14 mouse cellular contexts compared by ENCODE assay signal in the genomic region with DNA sequence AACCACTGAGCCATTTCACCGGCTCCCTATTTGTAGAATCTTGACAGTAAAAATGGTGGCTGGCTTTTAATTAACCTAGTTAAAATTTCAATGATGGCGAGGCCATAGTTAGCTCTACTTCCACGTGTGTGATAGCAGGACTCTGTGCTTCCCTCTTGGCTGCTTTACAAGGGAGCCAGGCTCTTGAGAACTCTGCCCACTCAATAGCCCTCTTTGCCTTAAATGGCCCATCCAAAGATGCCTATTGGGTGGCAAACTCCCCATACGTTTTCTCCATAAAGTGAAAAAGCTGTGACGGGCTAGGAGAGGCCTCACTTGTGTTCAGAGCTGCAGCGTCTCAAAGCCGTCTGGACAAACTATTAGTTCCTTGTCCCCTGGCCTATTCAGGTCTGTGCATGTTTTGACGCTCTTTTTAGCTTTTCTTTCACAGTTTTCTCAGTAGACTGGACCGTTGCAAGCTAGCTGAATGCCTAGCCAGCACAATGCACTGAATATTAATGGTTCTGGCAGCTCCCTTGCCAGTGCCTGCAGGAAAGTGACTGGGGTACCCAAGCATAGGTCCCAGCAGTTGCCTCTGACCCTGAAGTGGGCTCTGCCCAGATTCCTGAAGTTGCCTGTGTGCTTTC.
DNase-seq lines count a peak whose midpoint lies in the region; ATAC-seq and TF ChIP-seq lines count a peak whose summit lies in the region.
"Had no signal": no experiment of that assay in that cellular context is flagged by ENCODE, and none has a peak within 500 bp of the region (broad histone marks: within the 10 kb centered on the region; RNA-seq: fewer than 3 reads in every experiment).

No protein-coding gene starts in this region.

- H3K27ac ChIP-seq in forebrain, embryonic 12.5 days, result 0 out of 2 replicates have a peak overlapping the region, but pooled peaks have one; percentile 25
- H3K27ac ChIP-seq in forebrain, postnatal 0 days (ENCODE audit: low read depth, low read length), result no peak overlapping the region
- H3K27ac ChIP-seq in midbrain, embryonic 10.5 days (replicated peaks), result peak overlapping the region; percentile 46; the same call in 1 of the 2 replicates
- peak overlapping the region; percentile 61 for H3K27ac ChIP-seq in neural tube, embryonic 13.5 days (replicated peaks)
- H3K27ac ChIP-seq: heart, embryonic 15.5 days; limb, embryonic 13.5 days had no signal

- peaks cover 17% of the 10 kb centered on the region for H3K4me1 ChIP-seq in forebrain, embryonic 12.5 days
- H3K4me1 ChIP-seq in forebrain, postnatal 0 days (ENCODE audit: insufficient read depth), result no peaks in the 10 kb centered on the region
- peaks cover 33% of the 10 kb centered on the region for H3K4me1 ChIP-seq in midbrain, embryonic 10.5 days
- peaks cover 36% of the 10 kb centered on the region for H3K4me1 ChIP-seq in neural tube, embryonic 13.5 days (replicated peaks)
- H3K4me1 ChIP-seq: heart, embryonic 15.5 days had no signal

- peaks cover 76% of the 10 kb centered on the region for H3K27me3 ChIP-seq in forebrain, embryonic 12.5 days
- no peaks in the 10 kb centered on the region for H3K27me3 ChIP-seq in forebrain, postnatal 0 days (ENCODE audit: insufficient read depth, low read length)
- H3K27me3 ChIP-seq in midbrain, embryonic 10.5 days (ENCODE audit: low read depth, poor library complexity, severe bottlenecking), result no peaks in the 10 kb centered on the region; the same call in 1 of the 2 replicates
- no peaks in the 10 kb centered on the region for H3K27me3 ChIP-seq in neural tube, embryonic 13.5 days
- H3K27me3 ChIP-seq: heart, embryonic 15.5 days; limb, embryonic 13.5 days had no signal

- H3K9ac ChIP-seq in forebrain, embryonic 12.5 days, result no peak overlapping the region
- no peak overlapping the region for H3K9ac ChIP-seq in forebrain, postnatal 0 days
- H3K9ac ChIP-seq in neural tube, embryonic 13.5 days, result no peak overlapping the region
- H3K9ac ChIP-seq: heart, embryonic 15.5 days; limb, embryonic 13.5 days had no signal

- H3K36me3 ChIP-seq in forebrain, embryonic 12.5 days (replicated peaks), result no peaks in the 10 kb centered on the region
- no peaks in the 10 kb centered on the region for H3K36me3 ChIP-seq in forebrain, postnatal 0 days (ENCODE audit: insufficient read depth)
- no peaks in the 10 kb centered on the region for H3K36me3 ChIP-seq in midbrain, embryonic 10.5 days
- H3K36me3 ChIP-seq in neural tube, embryonic 13.5 days, result no peaks in the 10 kb centered on the region
- H3K36me3 ChIP-seq: G1E; heart, embryonic 15.5 days; limb, embryonic 13.5 days had no signal

- 24% methylated on average over 9 of the region's 9 CpGs for WGBS in forebrain, embryonic 12.5 days
- 17% methylated on average over 9 of the region's 9 CpGs for WGBS in forebrain, postnatal 0 days
- 61% methylated on average over 9 of the region's 9 CpGs for WGBS in midbrain, embryonic 10.5 days
- 29% methylated on average over 9 of the region's 9 CpGs for WGBS in neural tube, embryonic 13.5 days

- DNase-seq in forebrain, postnatal 0 days, result no peak
- no peak for DNase-seq in midbrain, embryonic 10.5 days (ENCODE audit: low spot score)
- DNase-seq in thymus, postnatal 36 days, result no peak
- no peak for DNase-seq in left cerebral cortex, adult 9 months (ENCODE audit: low spot score in 2 of 2)
- DNase-seq in ovary, postnatal 14 days (ENCODE audit: low spot score), result no peak
- DNase-seq: cerebellum, adult 11-12 months; kidney, adult 8-10 months; kidney, postnatal 4 days; lung, postnatal 4 days had no signal

- ATAC-seq in forebrain, embryonic 12.5 days (ENCODE audit: low FRiP score), result peak; percentile 90; the same call in 1 of the 2 replicates
- peak; percentile 42; the same call in 1 of the 2 replicates for ATAC-seq in forebrain, postnatal 0 days
- ATAC-seq in neural tube, embryonic 13.5 days (ENCODE audit: low read depth), result peak; percentile 64

- no peaks in the 10 kb centered on the region for H3K9me3 ChIP-seq in forebrain, embryonic 12.5 days
- H3K9me3 ChIP-seq in forebrain, postnatal 0 days (ENCODE audit: low read length), result no peaks in the 10 kb centered on the region
- H3K9me3 ChIP-seq in midbrain, embryonic 10.5 days (replicated peaks), result no peaks in the 10 kb centered on the region
- no peaks in the 10 kb centered on the region for H3K9me3 ChIP-seq in neural tube, embryonic 13.5 days
- H3K9me3 ChIP-seq: heart, embryonic 15.5 days; limb, embryonic 13.5 days had no signal

- H3K4me3 ChIP-seq in forebrain, embryonic 12.5 days (replicated peaks), result no peak overlapping the region
- H3K4me3 ChIP-seq in forebrain, postnatal 0 days (ENCODE audit: low read depth, low read length), result no peak overlapping the region
- H3K4me3 ChIP-seq in midbrain, embryonic 10.5 days, result no peak overlapping the region
- H3K4me3 ChIP-seq in neural tube, embryonic 13.5 days, result no peak overlapping the region
- H3K4me3 ChIP-seq: heart, embryonic 15.5 days; limb, embryonic 13.5 days had no signal

- TF ChIP-seq CTCF in forebrain, postnatal 0 days (IDR thresholded peaks at IDR 0.05; ENCODE audit: low read depth), result no peak

- no peak overlapping the region for H3K4me2 ChIP-seq in forebrain, embryonic 12.5 days
- no peak overlapping the region for H3K4me2 ChIP-seq in forebrain, postnatal 0 days (ENCODE audit: low read depth)
- H3K4me2 ChIP-seq in neural tube, embryonic 13.5 days, result no peak overlapping the region
- H3K4me2 ChIP-seq: heart, embryonic 15.5 days; limb, embryonic 13.5 days had no signal
